Mouse (Mus musculus): ENCODE measurements around the gene Hoxa13.

The Hoxa13 gene

GRCm38 (mm10) chr6:52270494-52271480, 10.1 kb upstream of the Hoxa13 start:
- peak; percentile 74 to 75 for DNase-seq (ENCODE audit: low spot score in 2 of 2)

DNA sequence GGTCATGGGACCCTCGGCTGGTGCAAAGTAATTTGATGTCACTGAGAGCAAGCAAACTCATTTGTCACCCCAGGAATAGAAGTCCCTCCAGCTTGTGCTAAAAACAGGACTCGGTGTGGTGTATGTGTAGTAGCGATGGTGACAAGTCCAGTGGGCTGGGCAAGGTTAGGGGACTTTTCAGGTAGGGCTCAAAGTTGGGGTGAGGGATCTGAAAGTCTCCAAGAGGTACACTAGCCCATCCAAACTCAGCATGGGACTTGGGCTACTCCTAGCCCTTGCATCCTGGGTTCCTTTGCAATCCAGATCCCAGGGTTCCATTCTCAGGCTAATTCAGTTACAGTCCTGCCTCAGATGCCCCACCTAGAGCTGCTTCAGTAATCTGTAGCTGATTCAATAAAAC, 8.1 kb upstream of the Hoxa13 start:
- no peak for DNase-seq (ENCODE audit: low spot score in 2 of 2)

DNA sequence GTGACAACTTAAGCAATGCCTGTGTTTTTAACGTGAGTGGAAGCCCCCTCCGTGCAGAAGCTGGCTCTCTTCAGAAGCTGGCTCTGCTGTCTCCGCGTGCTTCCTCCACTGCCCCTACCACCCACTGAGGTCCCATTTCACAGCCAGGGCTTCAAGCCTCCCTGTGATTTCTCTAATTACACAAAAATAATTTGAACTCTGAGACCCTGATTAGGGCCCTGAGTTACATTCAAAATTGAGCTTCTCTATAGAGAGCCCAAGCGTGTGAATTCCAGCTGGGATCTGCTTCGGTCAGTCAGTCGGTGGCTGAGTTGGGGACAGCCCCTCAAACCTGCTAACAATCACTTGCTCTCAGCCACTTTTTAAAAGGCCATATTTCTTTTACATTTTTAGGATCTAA, 7.7 kb upstream of the Hoxa13 start:
- no peak for DNase-seq (ENCODE audit: low spot score in 2 of 2)

- DNase-seq (ENCODE audit: low spot score in 2 of 2), result no peak
These were observed 7.0 kb upstream of the Hoxa13 start for GRCm38 (mm10) chr6:52267691-52268090.

- peak in 1 of 2 experiments; percentile 1 for DNase-seq (ENCODE audit: low spot score in 2 of 2)
These were observed 6.5 kb upstream of the Hoxa13 start for GRCm38 (mm10) chr6:52267221-52267620.

DNA sequence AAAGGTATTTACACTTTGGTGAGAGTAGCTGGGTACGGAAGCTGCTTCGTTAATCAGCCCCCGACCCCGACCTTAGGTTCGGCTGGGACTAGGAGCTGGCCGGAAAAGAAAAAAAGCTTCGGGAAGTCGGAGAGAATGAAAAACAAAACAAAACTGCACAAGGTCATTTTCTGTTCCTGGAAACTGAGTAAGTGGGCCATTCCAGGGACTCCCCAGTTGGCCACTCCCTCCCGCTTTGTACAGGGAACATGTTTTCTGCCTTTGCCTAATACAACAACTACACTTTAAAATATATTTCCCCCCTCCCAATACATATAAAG, 5.9 kb upstream of the Hoxa13 start:
- DNase-seq (ENCODE audit: low spot score in 2 of 2), result no peak

DNA sequence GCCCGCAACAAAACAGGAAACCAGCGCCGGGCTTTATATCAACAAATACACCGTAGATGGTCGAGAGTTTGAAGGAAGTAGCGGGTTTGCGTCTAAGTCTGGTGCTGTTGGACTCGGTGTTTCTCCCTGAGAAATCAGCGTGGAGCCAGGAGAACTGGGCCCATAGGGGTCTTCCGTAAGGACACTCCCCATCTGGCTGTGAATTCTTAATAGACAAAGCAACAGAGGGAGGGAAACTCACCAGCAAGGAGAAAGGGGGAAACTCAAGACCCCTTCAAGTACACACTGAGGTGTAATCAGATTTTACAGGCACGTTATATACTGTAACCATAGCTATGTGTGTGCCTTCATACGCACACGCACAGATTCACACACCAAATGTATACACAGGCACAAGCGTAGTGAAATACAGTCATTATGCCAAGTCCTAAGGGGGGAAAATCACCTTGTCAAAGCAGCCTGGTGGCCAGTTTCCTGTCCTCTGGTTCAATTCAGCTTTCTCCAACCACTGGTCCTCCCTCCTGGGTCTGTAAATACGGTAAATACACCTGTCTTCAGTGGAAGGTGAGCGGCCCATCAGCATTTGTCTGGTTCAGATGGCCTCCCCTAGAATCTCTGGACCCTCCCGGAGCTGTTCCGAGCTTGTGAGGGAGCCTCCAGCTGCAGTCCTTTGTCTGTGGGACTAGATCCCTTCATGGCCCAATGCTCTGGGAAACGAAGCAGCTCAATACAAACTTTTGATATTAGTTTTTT, 5.4 kb upstream of the Hoxa13 start:
- DNase-seq (ENCODE audit: low spot score in 2 of 2), result no peak

DNA sequence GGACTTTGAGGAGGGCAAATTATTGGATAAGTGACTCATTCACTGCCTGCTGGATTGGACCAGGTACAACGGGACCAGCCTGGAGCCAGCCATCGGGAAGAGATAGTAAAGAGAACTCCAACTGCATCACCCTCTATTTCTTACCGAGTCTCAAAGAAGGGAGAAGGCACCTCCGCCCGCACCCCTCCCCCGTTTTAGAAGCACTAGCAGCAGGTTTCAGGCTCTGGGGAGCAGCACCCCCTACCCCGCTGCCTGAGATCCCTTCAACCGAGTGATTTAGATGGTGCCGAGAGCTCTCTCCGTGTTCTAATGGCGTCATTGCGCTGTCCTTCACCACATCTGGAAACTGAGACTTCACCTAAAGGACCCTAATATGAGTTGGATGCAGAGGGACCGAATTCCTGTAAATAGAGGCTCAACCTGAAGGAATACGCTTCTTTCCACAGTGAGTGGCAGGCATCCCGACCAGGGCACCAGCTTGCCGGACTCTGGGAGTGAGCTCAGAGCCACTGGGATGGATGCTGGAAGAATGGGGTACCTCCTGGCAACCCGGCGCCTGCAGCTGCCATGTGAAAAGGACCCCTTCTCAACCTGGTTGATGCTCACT, 4.7 kb upstream of the Hoxa13 start:
- DNase-seq (ENCODE audit: low spot score in 2 of 2), result no peak

GRCm38 (mm10) chr6:52264106-52264790, 3.6 kb upstream of the Hoxa13 start:
- DNase-seq (ENCODE audit: low spot score in 2 of 2), result no peak

DNA sequence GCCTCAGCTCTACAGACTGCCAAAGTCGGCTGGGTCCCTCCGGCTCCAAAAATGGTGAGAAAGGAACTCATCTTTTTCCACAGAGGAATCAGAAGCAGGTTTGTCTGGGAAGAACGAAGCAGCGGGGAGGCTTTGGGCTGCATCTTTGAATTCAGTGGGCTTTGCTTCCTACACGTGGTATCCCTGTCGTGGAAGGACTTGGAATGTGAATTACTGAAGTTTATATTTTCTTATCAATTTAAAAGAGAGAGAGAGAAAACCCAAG, 2.6 kb upstream of the Hoxa13 start:
- no peak for DNase-seq (ENCODE audit: low spot score in 2 of 2)

GRCm38 (mm10) chr6:52262463-52263320, 2.0 kb upstream of the Hoxa13 start:
- DNase-seq (ENCODE audit: low spot score in 2 of 2), result peak in 1 of 2 experiments; percentile 2

DNA sequence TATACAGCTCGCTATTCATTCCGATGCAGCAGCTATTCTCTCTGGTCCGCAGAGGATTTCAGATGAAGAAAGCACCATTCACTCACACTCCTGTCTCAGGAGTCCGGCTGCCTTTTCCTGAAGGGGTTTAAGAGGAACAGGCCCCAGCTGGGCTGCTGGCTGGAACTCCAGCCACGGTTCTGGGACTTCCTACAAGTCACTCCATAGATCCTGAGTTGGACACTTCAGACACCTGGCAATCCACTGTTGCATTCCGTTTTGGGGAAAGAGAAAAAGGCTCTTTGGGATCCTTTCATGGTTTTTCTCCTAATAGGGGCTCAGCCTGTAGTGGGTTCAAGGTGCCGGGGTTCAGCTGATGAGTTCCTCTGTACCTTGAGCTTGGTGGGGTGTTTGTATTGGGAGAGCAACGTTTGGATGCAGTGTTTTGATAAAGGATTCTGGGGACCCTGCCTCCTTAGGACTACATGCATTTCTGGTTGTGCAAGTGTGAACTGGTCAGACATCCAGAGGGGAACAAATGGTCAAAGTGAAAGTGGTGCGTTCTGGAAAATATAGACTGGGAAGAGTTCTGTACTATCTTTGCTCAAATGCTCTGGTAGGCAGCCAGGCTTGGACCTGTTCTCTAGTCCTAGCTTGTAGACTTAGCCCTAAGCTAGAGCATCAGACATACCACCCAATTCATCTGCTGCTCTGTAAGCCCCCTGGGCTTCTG, 1.2 kb upstream of the Hoxa13 start:
- DNase-seq (ENCODE audit: low spot score in 2 of 2), result no peak

DNA sequence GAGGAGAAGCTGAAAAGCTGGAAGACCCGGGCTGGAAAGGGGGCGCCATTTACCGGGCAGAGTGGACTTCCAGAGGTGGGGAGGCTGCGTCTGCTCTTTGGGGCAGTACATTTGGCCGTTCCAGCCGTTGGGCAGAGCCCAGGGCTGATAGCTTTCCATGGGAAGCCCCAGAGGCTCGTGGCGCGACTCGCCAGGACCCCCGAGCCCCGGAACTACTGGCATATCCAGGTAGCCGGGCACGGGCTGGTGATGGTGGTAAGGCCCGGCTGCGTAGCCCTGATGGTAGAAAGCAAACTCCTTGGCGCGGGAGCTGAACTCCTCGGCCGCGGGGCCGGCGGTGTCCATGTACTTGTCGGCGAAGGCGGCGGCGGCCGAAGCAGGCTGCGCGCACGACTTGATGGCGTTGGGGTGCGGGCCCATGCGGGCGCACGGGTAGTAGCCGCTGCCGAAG, 844 bp downstream of the Hoxa13 start:
- DNase-seq (ENCODE audit: low spot score in 2 of 2), result no peak

- no peak for DNase-seq (ENCODE audit: low spot score in 2 of 2)
These were observed 1.4 kb downstream of the Hoxa13 start for GRCm38 (mm10) chr6:52259081-52259790.

DNA sequence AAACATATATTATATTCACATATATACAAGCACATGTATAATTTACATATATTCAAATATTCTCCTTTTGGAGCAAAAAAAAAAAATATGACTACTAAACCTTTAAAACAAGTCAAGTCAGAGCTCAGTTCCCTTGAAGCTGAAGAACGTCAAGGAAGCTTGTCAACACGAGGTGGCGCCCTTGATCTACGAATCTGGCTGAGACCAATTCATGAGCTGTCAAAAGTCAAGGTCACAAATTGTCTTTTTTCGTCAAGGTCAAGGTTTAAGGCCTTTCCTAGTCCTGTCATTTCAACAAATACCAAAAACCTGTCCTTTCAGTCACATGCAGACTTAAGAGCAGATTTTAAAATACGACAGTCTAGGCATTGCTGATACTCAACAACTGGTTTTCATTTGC, 3.7 kb downstream of the Hoxa13 start:
- DNase-seq (ENCODE audit: low spot score in 2 of 2), result peak; percentile 73 to 75

- DNase-seq (ENCODE audit: low spot score in 2 of 2), result no peak
These were observed 6.9 kb downstream of the Hoxa13 start for GRCm38 (mm10) chr6:52253511-52254500.

DNA sequence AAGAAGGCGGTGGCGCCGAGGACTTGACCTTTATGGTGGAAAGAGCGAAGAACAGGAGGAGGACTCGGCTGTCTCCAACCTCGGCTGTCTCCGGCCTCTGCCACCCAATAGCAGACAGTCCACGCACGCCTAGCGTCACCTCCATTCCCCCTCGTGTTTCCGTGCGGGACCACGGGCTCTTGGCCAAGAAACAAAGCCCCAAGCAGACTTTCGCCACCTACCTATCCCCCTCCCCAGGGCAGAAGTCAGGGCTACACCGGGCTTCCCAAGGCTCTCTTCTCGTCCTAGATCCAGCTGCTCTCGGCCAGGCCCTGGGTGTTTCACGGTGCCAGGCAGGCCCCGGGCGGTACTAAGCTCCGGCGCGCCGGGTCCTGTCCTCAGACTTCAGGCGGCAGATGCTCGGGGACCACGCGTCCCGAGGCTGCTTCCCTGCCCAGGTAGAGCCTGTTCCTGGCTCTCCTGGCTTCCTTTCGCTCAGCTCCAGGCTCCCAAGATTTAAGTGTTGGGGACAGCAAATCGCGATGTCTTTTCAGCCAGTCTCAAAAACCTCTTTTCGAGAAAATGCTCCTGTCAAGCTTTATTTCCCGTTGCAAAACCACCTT, 7.8 kb downstream of the Hoxa13 start:
- no peak for DNase-seq (ENCODE audit: low spot score in 2 of 2)
